8 mouse cellular contexts compared by ENCODE assay signal in genomic region chr16:4541033-4541432, GRCm38 (mm10). TPM values are rescaled to one million over a fixed set of nuclear protein-coding genes. Genes with fewer than 3 reads are reported as not detected.
DNase-seq lines count a peak whose midpoint lies in the region; ATAC-seq lines count a peak whose summit lies in the region.

No protein-coding gene starts in this region.

- peaks cover 11% of the 10 kb centered on the region for H3K36me3 ChIP-seq in lung, embryonic 15.5 days
- peaks cover 19% of the 10 kb centered on the region for H3K36me3 ChIP-seq in forebrain, embryonic 10.5 days (replicated peaks)
- H3K36me3 ChIP-seq in limb, embryonic 12.5 days: peaks cover 17% of the 10 kb centered on the region
- peaks cover 12% of the 10 kb centered on the region for H3K36me3 ChIP-seq in neural tube, embryonic 15.5 days

- no peaks in the 10 kb centered on the region for H3K27me3 ChIP-seq in lung, embryonic 15.5 days
- H3K27me3 ChIP-seq in forebrain, embryonic 10.5 days (ENCODE audit: poor library complexity, severe bottlenecking): no peaks in the 10 kb centered on the region
- no peaks in the 10 kb centered on the region for H3K27me3 ChIP-seq in limb, embryonic 12.5 days
- H3K27me3 ChIP-seq in neural tube, embryonic 15.5 days (replicated peaks): no peaks in the 10 kb centered on the region

- ATAC-seq in lung, embryonic 15.5 days (ENCODE audit: borderline replicate concordance, extremely low read depth, low FRiP score, low TSS enrichment): no peak
- ATAC-seq in limb, embryonic 12.5 days (ENCODE audit: insufficient number of reproducible peaks, insufficient read depth, low FRiP score, low TSS enrichment, low read depth): no peak
- ATAC-seq in neural tube, embryonic 15.5 days (ENCODE audit: low FRiP score): no peak

- H3K4me3 ChIP-seq in lung, embryonic 15.5 days: peak overlapping the region; percentile 51
- H3K4me3 ChIP-seq in forebrain, embryonic 10.5 days: peak overlapping the region; percentile 51
- peak overlapping the region; percentile 47 for H3K4me3 ChIP-seq in limb, embryonic 12.5 days (replicated peaks)
- peak overlapping the region; percentile 51 for H3K4me3 ChIP-seq in neural tube, embryonic 15.5 days (replicated peaks)

- 58% methylated on average over 4 of the region's 4 CpGs for WGBS in lung, embryonic 15.5 days
- WGBS in forebrain, embryonic 10.5 days: 65% methylated on average over 4 of the region's 4 CpGs
- WGBS in limb, embryonic 12.5 days: 66% methylated on average over 4 of the region's 4 CpGs
- WGBS in neural tube, embryonic 15.5 days: 60% methylated on average over 4 of the region's 4 CpGs

- H3K27ac ChIP-seq in lung, embryonic 15.5 days: no peak overlapping the region
- peak overlapping the region; percentile 79 for H3K27ac ChIP-seq in forebrain, embryonic 10.5 days
- H3K27ac ChIP-seq in limb, embryonic 12.5 days: no peak overlapping the region
- no peak overlapping the region for H3K27ac ChIP-seq in neural tube, embryonic 15.5 days (replicated peaks)

- H3K9ac ChIP-seq in lung, embryonic 15.5 days: peak overlapping the region; percentile 33; the same call in 1 of the 2 replicates
- peak overlapping the region; percentile 58; the same call in 1 of the 2 replicates for H3K9ac ChIP-seq in limb, embryonic 12.5 days (replicated peaks)
- H3K9ac ChIP-seq in neural tube, embryonic 15.5 days (replicated peaks): 0 out of 2 replicates have a peak overlapping the region, but pooled peaks have one; percentile 41

- peaks cover 8% of the 10 kb centered on the region for H3K4me1 ChIP-seq in lung, embryonic 15.5 days
- H3K4me1 ChIP-seq in forebrain, embryonic 10.5 days: peaks cover 10% of the 10 kb centered on the region
- peaks cover 6% of the 10 kb centered on the region for H3K4me1 ChIP-seq in limb, embryonic 12.5 days (replicated peaks)
- H3K4me1 ChIP-seq in neural tube, embryonic 15.5 days: peaks cover 22% of the 10 kb centered on the region

- intact Hi-C loops in left cerebral cortex, postnatal 25 days (cut with DNase I): loop anchor here (1.0 to 5.0 kb wide), 2 partner anchors 52 to 124 kb away; no protein-coding TSS in a partner anchor

- DNase-seq in lung, postnatal 36 days: no peak
- no peak for DNase-seq in forebrain, embryonic 10.5 days (ENCODE audit: extremely low spot score, low spot score)
- no peak for DNase-seq in left cerebral cortex, postnatal 25 days (ENCODE audit: low spot score in 2 of 2)
- DNase-seq in cerebellum, postnatal 4 days (ENCODE audit: low spot score in 2 of 2): no peak
- DNase-seq in lung, postnatal 25 days (ENCODE audit: low spot score): no peak

- peak overlapping the region; percentile 66 for H3K4me2 ChIP-seq in lung, embryonic 15.5 days
- H3K4me2 ChIP-seq in limb, embryonic 12.5 days: peak overlapping the region; percentile 52
- H3K4me2 ChIP-seq in neural tube, embryonic 15.5 days: peak overlapping the region; percentile 55

- no peaks in the 10 kb centered on the region for H3K9me3 ChIP-seq in lung, embryonic 15.5 days
- H3K9me3 ChIP-seq in forebrain, embryonic 10.5 days: no peaks in the 10 kb centered on the region
- no peaks in the 10 kb centered on the region for H3K9me3 ChIP-seq in limb, embryonic 12.5 days
- H3K9me3 ChIP-seq in neural tube, embryonic 15.5 days (replicated peaks): no peaks in the 10 kb centered on the region

RNA-seq across cellular contexts. Expression of gene Srl, which starts 0.6 kb away (rescaled TPM):
- 19.5 and 22.1 TPM in 2 replicates for polyA plus RNA-seq in lung, embryonic 15.5 days (2015; fragmentation: Nextera tagmentation; extraction: Ambion mirVana)
- 23.8 and 29.4 TPM in 2 replicates for polyA plus RNA-seq in forebrain, embryonic 10.5 days (2016; fragmentation: Nextera tagmentation; extraction: Ambion mirVana)
- polyA plus RNA-seq in limb, embryonic 12.5 days (2016; fragmentation: Nextera tagmentation; extraction: Ambion mirVana): 36.9 and 40.7 TPM in 2 replicates
- polyA plus RNA-seq in neural tube, embryonic 15.5 days (2015; fragmentation: Nextera tagmentation; extraction: Ambion mirVana): 22.4 and 26.3 TPM in 2 replicates
- total RNA-seq in left cerebral cortex, postnatal 25 days (2021): 1 to 10 TPM; 9.1 to 9.5 TPM

RNA-seq across cellular contexts. Expression of gene Tfap4, which starts 18.6 kb away (rescaled TPM):
- polyA plus RNA-seq in lung, embryonic 15.5 days (2015; fragmentation: Nextera tagmentation; extraction: Ambion mirVana): 18.4 and 19.6 TPM in 2 replicates
- 32.0 and 37.5 TPM in 2 replicates for polyA plus RNA-seq in forebrain, embryonic 10.5 days (2016; fragmentation: Nextera tagmentation; extraction: Ambion mirVana)
- polyA plus RNA-seq in limb, embryonic 12.5 days (2016; fragmentation: Nextera tagmentation; extraction: Ambion mirVana): 29.1 and 31.0 TPM in 2 replicates
- polyA plus RNA-seq in neural tube, embryonic 15.5 days (2015; fragmentation: Nextera tagmentation; extraction: Ambion mirVana): 8.6 and 12.3 TPM in 2 replicates
- total RNA-seq in left cerebral cortex, postnatal 25 days (2021): 1 to 10 TPM; 2.9 to 3.5 TPM

RNA-seq across cellular contexts. Expression of gene Glis2, which starts 53.5 kb away (rescaled TPM):
- polyA plus RNA-seq in lung, embryonic 15.5 days (2015; fragmentation: Nextera tagmentation; extraction: Ambion mirVana): 18.5 and 24.0 TPM in 2 replicates
- 22.5 and 23.2 TPM in 2 replicates for polyA plus RNA-seq in forebrain, embryonic 10.5 days (2016; fragmentation: Nextera tagmentation; extraction: Ambion mirVana)
- 28.4 and 32.6 TPM in 2 replicates for polyA plus RNA-seq in limb, embryonic 12.5 days (2016; fragmentation: Nextera tagmentation; extraction: Ambion mirVana)
- polyA plus RNA-seq in neural tube, embryonic 15.5 days (2015; fragmentation: Nextera tagmentation; extraction: Ambion mirVana): 17.2 and 18.7 TPM in 2 replicates
- 10 to 100 TPM; 11.7 to 12.4 TPM for total RNA-seq in left cerebral cortex, postnatal 25 days (2021)
